In genomic region chr10:45129105-45129504, GRCm38 (mm10) we compare ENCODE assay signal across 8 mouse cellular contexts. TPM values are rescaled to one million over a fixed set of nuclear protein-coding genes. Genes with fewer than 3 reads are reported as not detected.
DNase-seq lines count a peak whose midpoint lies in the region; ATAC-seq and TF ChIP-seq lines count a peak whose summit lies in the region.

No protein-coding gene starts in this region.

- H3K9me3 ChIP-seq in limb, embryonic 14.5 days (ENCODE audit: control insufficient read depth, low read length), result no peaks in the 10 kb centered on the region

- DNase-seq in adrenal gland, postnatal 10 days, result peak; percentile 9
- DNase-seq in adrenal gland, adult (ENCODE audit: inconsistent age in 2 of 2, low spot score in 1 of 2), result no peak
- DNase-seq in testis, postnatal 14 days (ENCODE audit: low spot score), result no peak
- peak; percentile 54 for DNase-seq in limb, embryonic 14.5 days (ENCODE audit: low spot score)
- no peak for DNase-seq in right cerebral cortex, adult 2 months (ENCODE audit: low spot score in 2 of 2)
- DNase-seq in embryo, embryonic 11 days, result no peak

- TF ChIP-seq CTCF in testis, adult 2 months (IDR thresholded peaks at IDR 0.05; ENCODE audit: control insufficient read depth, insufficient read depth, insufficient replicate concordance, low read depth, low read length), result no peak
- no peak for TF ChIP-seq CTCF in small intestine, adult 2 months (IDR thresholded peaks at IDR 0.05; ENCODE audit: extremely low read depth, insufficient read length, insufficient replicate concordance, low read depth, low read length)

- no peak overlapping the region for H3K9ac ChIP-seq in limb, embryonic 14.5 days (ENCODE audit: low read depth, low read length, severe bottlenecking)

- H3K36me3 ChIP-seq in testis, adult 2 months (ENCODE audit: control insufficient read depth, insufficient read depth, low read length), result no peaks in the 10 kb centered on the region
- peaks cover 20% of the 10 kb centered on the region for H3K36me3 ChIP-seq in limb, embryonic 14.5 days (ENCODE audit: control insufficient read depth, insufficient read depth, low read length)
- H3K36me3 ChIP-seq in small intestine, adult 2 months (ENCODE audit: control insufficient read depth, insufficient read depth, low read length), result peaks cover 29% of the 10 kb centered on the region

- WGBS in limb, embryonic 14.5 days, result 79% methylated on average over 11 of the region's 11 CpGs
- 69% methylated on average over 11 of the region's 11 CpGs for WGBS in small intestine, adult 2 months

- TF ChIP-seq POLR2A in testis, adult 2 months (IDR thresholded peaks at IDR 0.05; ENCODE audit: control insufficient read depth, low read depth, low read length), result no peak
- TF ChIP-seq POLR2A in limb, embryonic 14.5 days (IDR thresholded peaks at IDR 0.05; ENCODE audit: borderline replicate concordance, extremely low read depth, insufficient read depth, insufficient read length), result no peak
- TF ChIP-seq POLR2A in small intestine, adult 2 months (IDR thresholded peaks at IDR 0.05; ENCODE audit: low read depth, low read length), result no peak

- no peak for ATAC-seq in limb, embryonic 14.5 days (ENCODE audit: low FRiP score, low read depth)

- no peaks in the 10 kb centered on the region for H3K27me3 ChIP-seq in testis, adult 2 months (ENCODE audit: control insufficient read depth, insufficient read depth, low read length)
- H3K27me3 ChIP-seq in limb, embryonic 14.5 days (ENCODE audit: control insufficient read depth, insufficient read depth, low read length), result no peaks in the 10 kb centered on the region
- no peaks in the 10 kb centered on the region for H3K27me3 ChIP-seq in small intestine, adult 2 months (ENCODE audit: control insufficient read depth, insufficient read depth, low read length)

- H3K4me3 ChIP-seq in testis, adult 2 months (ENCODE audit: control insufficient read depth, low read depth, low read length), result peak overlapping the region; percentile 25
- no peak overlapping the region for H3K4me3 ChIP-seq in limb, embryonic 14.5 days (replicated peaks; ENCODE audit: low read length)
- peak overlapping the region; percentile 3; the same call in 1 of the 2 replicates for H3K4me3 ChIP-seq in small intestine, adult 2 months (ENCODE audit: low read depth, low read length)

- no peaks in the 10 kb centered on the region for H3K4me1 ChIP-seq in testis, adult 2 months (ENCODE audit: control insufficient read depth, insufficient read depth, low read length)
- no peaks in the 10 kb centered on the region for H3K4me1 ChIP-seq in limb, embryonic 14.5 days (ENCODE audit: control insufficient read depth, insufficient read depth, low read length)
- H3K4me1 ChIP-seq in small intestine, adult 2 months (ENCODE audit: control insufficient read depth, insufficient read depth, insufficient read length, low read length), result peaks cover 6% of the 10 kb centered on the region; the same call in 1 of the 2 replicates

- H3K27ac ChIP-seq in testis, adult 2 months (ENCODE audit: control insufficient read depth, insufficient read depth, low read depth, low read length), result no peak overlapping the region
- no peak overlapping the region for H3K27ac ChIP-seq in limb, embryonic 14.5 days (replicated peaks; ENCODE audit: low read depth, low read length)
- H3K27ac ChIP-seq in small intestine, adult 2 months (ENCODE audit: insufficient read depth, low read depth, low read length), result no peak overlapping the region

- H3K4me2 ChIP-seq in limb, embryonic 14.5 days (replicated peaks; ENCODE audit: low read depth, low read length, severe bottlenecking), result no peak overlapping the region

RNA-seq across cellular contexts. Expression of gene Popdc3, which starts 48.8 kb away (rescaled TPM):
- 1 to 10 TPM; 1.5 to 4.6 TPM for total RNA-seq in adrenal gland, postnatal 10 days (2021)
- 0.05 TPM in 1 of 2 replicates, not detected in the other for polyA plus RNA-seq in testis, adult 2 months (2012; rRNA removed)
- 1.6 and 1.9 TPM in 2 replicates for polyA plus RNA-seq in limb, embryonic 14.5 days (2012; rRNA removed)
- polyA plus RNA-seq in limb, embryonic 14.5 days (2014; fragmentation: Nextera tagmentation; extraction: Ambion mirVana), result 2.0 and 2.5 TPM in 2 replicates
- not detected in 2 replicates for polyA plus RNA-seq in small intestine, adult 2 months (2012; rRNA removed)

Comparison
In these comparisons a context has a peak if more than half of its experiments do, and no peak if none do; other contexts are left out.
1. DNase-seq: peak in adrenal gland, postnatal 10 days (single experiment) and limb, embryonic 14.5 days (single experiment); none in adrenal gland, adult (0 of 2), testis, postnatal 14 days (single experiment), right cerebral cortex, adult 2 months (0 of 2) and embryo, embryonic 11 days (single experiment).